Mouse (Mus musculus) R1 (cell line): Measurements from ENCODE around the gene 9330161L09Rik.
A peak's percentile ranks its signal among the peaks of the same experiment; 100 is the strongest.
"Not testable (repeated sequence)": the region's sequence is repeated elsewhere in the genome, so short reads cannot be mapped to it uniquely, and the experiment has no call there.

Source experiments
- DNase-seq: peaks from one replicate; pipeline ENCODE4 v3.0.0-alpha.2; 2018; ENCODE audit warnings: low read depth, low spot score

The 9330161L09Rik gene

DNA sequence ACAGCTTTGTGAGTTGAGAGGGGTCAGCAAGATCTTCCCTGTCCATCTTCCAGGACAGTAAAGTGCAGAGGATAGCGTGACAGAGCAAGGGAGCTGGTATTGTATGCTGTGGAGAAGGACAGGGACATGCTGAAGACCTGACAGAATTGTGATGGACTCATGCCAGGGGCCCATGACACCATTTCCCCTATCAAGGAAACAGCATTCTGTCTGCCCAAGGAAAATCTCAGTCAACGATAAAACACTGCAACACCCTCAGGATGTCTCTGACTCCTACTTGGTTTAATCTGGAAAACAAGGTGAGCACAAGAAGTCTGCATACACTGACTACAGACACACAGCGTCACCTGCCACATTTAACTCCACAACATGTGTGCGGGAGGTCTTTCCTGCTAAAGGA, at the start of gene 9330161L09Rik:
Gene 9330161L09Rik, minus strand, starts transcription at position 101 of the 400 bp plus-strand sequence.
- no peak for DNase-seq

DNA sequence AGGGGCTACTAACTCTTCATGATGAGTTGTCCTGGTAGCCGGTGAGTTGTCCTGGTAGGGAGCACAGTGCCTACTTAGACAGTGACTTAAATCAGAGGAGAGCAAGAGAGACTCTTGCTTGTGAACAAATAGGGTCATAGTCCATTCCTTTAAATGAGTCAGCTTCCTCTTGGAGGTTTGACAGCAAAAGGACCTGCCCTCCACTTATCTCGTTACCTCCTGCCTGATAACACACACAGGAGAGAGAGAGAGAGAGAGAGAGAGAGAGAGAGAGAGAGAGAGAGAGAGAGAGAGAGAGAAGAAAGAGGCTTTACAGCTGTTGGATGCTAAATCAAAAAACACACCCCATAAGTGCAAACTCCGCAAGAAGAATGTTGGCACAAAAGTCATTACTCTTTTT, 49.5 kb upstream of the 9330161L09Rik start, which contains the start of gene Ifi27l2b:
Gene Ifi27l2b, minus strand, starts transcription at position 84 of the 400 bp plus-strand sequence.
- no peak for DNase-seq

DNA sequence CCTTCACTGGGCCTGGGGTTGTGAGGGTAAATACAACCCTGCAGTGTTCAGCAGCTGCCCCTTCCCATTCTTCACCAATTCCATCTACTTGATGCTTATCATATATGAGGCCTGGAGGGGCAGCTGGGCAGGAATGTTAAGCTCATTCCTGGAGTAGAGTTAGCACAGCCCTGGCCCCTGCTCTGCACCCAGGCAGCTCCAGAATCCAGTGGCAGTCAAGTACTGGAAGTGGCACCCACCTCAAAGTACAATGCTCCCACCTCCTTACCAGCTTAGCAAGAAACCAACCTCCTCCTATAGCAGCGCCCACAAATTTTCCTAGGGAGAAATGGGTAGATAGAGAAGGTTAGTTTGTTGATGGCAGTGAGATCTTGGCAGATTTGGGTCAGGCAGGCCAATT, 49.1 kb upstream of the 9330161L09Rik start:
- DNase-seq = not testable (repeated sequence)

DNA sequence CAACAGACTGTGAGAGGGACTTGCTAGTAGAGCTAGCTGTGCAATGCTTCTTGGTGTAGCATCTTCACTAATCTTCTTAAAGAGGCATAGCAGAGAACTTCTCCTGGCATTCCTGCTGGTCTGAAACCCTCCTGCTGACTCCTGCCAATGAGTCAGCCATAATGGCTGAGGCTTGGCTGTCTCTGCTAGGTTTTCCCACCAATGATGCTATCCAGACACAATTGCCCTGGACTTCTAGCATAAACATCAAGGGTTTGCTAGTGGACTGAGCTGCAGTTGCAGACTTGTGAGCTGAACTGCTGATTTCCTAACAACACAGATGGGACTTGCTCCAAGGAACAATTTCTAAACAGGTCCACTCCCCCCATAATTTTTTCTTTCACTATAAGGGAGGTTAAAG, 45.7 kb upstream of the 9330161L09Rik start:
- DNase-seq = no peak

DNA sequence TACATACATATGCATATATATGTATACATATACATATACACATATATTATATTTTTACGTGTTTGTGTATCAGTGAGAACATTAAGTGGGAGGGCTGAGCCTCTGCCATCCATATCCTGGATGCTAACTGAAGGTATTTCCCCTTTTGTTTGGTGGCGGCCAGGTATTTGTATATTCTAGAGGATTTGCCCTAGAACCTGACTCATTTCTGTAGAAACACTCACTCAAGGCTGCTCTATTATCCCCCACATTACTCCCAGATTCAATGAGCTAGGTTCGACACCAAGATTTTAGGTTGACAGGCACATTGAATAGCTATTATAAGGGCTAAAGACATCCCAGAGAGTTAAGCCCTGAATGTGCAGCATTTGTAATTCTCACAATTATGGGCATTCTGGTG, 37.4 kb upstream of the 9330161L09Rik start:
- DNase-seq = no peak

DNA sequence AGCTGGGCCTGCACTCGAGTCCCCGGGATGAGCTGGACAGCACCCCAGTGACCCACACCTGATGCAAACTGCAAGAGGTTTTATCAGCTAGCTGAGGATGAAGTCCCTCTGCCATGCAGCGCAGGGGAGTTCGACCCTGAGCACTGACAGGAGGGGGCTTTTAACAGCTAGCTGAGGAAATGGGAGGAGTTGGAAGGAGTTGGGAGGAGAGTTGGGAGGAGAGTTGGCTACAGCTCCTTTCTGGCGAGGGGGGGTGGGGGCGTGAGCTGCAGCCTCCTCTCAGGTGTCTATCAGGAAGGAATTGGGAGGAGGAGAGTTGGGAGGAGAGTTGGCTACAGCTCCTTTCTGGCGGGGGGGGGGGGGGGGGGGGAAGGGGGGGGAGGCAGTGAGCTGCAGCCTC, 36.6 kb upstream of the 9330161L09Rik start:
- DNase-seq = not testable (repeated sequence)

DNA sequence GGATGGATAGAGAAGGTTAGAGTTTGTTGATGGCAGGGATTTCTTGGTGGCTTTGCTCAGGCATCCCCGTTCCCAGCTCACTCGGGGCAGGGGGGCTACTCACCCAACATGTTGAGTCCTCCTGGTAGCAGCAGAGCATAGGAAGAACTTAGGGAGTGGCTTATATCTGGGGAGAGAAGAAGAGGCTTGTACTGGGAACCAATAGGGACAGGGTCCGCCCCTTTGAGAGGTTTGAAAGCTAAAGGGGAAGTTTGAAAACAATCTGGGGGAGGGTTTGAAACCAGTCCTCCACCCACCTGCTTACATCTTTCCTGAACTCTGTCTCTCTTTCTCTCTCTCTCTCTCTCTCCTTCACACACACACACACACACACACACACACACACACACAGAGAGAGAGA, 35.9 kb upstream of the 9330161L09Rik start, which contains the start of gene Ifi27l2a:
Gene Ifi27l2a, minus strand, starts transcription at position 157 of the 400 bp plus-strand sequence.
- DNase-seq = no peak

DNA sequence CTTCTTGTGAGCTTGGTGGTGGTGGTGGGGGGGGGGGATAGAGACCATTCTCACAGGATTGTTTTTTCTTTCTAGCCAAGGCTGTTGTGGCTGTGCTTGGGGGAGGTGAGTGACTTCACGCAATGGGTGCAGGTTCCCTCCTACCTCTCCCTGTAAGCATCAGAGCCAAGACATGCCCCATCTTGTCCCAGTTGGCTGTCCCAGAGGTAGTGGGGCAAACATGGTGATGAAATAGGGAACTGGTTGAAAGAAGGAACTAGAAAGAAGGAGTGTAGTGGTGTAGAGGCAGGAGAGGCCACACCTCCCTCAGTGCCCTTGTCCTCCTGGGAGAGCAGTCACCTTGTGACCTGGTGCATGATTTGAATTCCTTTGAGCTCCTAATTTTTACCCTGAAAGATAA, 30.0 kb upstream of the 9330161L09Rik start:
- no peak for DNase-seq

DNA sequence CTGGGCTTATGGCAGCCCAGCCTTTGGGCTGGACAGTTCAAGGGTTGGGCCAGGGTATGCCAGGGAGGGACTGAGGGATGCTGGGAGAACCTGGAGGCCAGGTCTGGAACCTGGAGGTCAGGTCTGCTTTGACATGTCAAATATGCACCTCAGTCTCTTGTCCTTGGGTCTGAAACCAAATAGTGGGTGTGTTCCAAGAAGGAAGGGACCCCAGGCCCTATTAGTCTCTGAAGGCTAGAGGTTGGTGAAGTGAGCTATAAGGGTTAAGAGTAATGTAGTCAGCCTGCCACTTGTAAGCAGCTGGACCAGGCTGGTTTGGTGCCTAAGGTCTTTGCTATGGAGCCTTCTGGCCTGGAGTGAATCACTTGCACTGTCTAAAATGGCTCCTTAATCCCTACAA, 27.2 kb upstream of the 9330161L09Rik start:
- DNase-seq = no peak

DNA sequence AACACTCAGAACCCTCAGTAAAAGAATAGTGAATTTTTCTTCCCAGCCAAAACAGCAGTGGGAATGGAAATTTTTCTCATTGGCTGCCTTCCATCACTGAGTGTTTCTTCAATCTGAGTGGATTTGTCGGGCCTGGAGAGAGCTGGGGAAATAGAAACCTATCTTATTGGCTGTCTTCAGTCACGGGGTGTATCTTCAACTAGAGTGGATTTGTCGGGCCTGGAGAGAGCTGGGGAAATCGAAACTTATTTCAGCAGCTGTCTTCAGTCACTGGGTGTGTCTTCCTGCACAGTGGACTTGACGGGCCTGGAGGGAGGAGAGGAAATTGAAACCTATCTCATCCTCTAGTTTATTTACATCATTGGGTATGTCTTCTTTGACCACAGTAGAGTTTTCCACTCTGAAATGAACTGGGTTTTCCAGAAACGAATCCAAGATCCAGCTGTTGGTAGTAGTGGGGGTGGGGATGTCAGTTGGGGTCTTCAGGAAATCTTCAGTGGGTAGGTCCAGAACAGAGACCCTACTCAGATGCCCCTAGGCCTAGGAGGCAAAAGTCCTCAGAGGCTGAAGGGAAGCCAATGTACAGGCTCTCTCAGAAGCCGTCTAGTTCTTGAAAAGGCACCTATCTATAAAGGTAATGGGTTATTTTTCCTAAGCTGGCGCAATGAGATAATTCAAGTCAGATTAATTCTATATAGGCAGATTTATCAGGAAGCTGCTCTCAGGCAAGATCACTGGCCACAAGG, 26.5 kb upstream of the 9330161L09Rik start, which contains the start of gene Ifi27:
Gene Ifi27, plus strand, starts transcription at position 226 of the 746 bp plus-strand sequence.
- peak; percentile 7 for DNase-seq

DNA sequence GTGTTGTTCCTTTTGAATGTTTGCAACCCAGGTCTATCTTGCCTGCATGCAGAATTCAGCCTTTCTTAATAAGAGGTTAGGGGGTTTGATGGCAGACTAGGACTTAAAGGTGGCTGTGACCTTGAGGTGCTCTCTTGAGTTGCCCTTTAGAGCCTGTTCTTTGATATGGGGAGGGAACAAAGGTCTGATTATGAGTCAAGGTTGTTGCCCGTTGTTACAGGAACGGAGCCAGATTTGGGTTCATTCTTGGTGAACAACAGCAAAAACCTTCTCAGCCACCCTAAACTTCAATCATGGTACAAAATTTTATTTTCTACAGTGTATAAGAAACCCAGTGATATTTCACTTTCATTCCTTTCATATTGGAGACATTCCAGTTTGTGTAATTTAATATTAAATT, 25.8 kb upstream of the 9330161L09Rik start:
- DNase-seq = no peak

DNA sequence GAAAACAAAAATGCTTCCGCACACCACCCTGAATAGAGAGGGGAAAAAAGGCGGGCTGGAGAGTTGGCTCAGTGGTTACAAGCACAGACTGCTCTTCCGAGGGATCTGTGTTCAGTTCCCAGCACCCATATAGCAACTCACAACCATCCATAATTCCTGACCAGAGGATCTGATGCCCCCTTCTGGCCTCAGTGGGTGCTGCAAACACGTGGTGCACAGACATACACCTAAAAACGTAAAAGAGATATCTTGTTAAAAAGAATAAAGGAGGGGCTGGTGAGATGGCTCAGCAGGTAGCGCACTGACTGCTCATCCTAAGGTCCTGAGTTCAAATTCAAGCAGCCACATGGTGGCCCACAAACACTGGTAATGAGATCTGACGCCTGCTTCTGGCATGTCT, 19.1 kb upstream of the 9330161L09Rik start:
- peak; percentile 55 for DNase-seq

DNA sequence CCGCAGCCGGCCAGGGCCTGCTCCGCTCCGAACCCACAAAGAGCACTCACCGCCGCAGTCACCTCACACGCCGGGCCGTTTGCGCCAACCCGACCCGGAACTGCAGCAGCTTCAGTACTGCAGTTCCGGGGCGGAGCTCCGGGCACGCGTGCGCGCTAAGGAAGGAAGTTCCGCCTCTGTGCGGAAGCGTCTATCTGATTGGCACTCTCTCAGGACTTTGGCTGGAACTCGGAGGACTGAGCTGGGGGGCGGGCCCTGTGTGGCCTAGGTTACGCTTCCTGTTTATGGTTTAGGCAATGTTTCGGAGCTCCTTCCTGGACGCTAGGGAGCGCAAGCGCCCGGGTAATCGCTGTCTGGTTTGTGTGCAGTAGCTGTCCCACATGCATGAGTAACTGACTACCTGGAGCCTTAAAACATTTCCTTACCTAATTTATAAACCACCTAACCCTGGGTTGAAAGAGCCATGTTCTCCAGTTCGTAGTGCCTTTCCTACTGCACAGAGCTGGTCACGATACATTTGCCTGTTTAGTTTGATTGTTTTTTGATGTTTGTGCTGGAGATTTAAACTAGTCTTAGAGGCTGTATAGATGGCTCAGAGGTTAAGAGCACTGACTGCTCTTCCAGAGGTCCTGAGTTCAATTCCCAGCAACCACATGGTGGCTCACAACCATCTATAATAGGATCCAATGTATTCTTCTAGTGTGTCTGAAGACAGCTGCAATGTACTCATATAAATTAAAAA, 18.3 kb upstream of the 9330161L09Rik start, which contains the start of gene Ddx24:
Gene Ddx24, minus strand, starts transcription at position 102 of the 742 bp plus-strand sequence.
- DNase-seq = peak; percentile 99

DNA sequence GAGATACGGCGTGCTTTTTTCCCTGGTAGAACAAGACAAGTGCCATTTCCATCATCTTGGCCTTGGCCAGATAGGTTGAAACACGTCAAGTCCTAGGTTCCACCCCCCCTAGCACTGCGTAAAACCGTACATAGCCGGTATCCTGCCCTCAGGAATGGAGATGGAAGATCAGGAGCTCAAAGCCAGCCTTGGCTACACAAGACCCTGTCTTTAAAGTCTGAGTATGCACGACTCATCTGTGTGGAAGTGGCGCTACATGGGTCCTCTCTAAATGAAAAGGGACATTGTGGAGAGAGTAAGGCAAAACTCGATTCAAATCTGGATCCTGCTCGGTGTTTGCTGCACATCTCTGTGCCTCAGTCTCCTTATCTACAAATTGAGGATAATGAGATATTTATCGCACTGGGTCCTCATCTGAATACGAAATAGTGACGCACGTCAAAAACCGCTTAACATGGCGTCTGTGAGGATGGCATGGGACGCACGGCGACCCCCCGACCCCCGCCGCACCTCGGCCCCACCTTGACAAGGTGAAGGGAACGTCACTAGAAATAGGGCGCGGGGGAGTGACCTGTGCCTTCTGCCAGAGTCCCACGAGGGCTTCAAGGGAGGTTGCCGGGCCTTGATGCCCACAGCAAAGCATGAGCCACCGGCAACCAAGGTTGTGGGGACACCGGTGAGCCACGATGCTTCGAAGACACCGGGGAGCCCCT, 17.6 kb upstream of the 9330161L09Rik start:
- no peak for DNase-seq

DNA sequence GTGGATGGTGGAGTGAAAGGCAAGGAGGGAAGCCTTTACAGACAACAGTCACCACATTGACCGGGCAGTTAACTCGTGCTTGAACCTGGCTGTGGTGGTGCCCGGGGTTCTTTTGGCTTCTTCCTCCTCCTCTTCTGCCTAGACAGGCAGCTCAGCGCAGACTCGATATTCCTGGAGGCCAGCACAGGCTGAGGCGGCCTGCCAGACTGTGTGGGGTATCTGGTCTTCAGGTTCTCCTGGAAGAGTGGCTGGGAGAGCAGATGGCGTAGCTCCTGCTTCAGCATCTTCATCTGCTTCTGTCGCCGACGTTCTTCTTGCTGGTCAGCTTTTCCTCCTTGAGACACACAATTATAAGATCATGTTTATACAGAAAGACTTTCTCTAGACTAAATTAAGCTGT, 524 bp upstream of the 9330161L09Rik start:
- DNase-seq = no peak

DNA sequence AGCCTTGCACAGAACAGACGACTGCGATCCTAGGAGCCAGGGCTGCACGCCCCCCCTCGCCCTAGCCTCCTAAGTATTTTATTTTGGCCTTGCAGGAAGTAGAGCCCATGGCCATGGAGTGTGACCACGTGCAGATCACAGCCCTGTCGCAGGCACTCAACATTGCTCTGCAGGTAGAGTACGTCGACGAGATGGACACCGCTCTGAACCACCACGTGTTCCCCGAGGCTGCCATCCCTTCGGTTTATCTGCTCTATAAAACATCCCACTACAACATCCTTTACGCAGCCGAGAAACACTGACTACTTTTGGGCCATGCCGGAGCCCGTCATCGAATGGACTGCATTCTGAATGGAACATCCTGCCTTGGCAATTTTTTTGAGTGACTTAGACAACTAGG, 3.5 kb downstream of the 9330161L09Rik start:
- DNase-seq = no peak

DNA sequence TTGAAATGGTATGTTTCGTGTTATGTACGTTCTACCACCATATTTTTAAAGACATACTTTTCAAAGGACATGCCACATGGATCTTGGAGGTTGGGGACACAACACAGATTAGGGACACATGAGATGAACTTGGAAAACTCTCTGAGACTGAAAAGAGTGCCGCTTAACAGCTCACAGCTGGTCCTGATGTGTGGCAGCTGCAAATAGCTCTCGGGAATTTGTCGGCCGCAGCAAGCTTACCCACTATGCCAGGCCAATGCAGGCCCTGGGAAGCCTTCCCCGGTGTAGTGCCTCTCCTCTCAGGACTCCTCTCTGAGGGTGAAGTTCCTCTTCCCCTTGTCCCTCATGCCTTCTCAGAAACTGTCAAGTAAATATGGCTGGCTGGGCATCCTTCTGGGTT, 10.9 kb downstream of the 9330161L09Rik start:
- no peak for DNase-seq

DNA sequence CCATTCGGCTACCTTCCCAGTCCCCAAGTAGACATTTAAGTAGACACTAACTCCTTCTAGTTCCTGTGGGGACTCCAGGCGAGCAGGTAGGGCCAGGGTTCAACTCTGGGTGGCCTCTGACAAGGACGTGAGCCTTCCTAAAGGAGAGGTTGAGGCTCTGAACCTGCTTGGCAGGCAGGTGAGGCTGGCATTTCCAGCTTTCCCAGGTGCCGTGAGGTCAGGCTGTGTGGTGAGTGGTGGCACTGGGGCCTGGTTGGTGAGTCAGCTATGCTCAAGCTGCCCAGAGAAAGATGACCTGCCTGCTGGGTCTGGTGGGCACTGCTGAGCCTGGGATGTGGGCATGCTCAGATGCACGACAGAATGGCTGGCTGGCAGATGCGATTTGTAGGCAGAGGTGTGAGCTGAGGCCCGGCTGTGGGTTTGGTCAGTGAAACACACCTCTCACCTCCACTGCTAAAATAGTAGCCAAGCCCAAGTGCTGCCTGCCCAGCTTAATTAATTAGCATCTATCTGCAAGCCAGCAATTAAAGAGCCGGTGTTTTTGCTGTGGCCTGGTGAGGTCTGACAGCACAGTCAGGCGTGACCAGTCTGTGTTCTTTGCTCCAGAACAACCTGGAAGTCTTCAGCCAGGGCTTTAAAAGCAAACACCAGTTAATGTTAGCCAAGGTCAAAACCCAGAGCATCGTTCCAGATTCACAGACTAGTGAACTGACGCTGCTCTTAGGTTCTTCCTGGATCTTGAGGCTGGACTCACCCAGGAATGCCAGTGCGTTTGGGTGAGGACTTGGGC, 11.9 kb downstream of the 9330161L09Rik start:
- no peak for DNase-seq

DNA sequence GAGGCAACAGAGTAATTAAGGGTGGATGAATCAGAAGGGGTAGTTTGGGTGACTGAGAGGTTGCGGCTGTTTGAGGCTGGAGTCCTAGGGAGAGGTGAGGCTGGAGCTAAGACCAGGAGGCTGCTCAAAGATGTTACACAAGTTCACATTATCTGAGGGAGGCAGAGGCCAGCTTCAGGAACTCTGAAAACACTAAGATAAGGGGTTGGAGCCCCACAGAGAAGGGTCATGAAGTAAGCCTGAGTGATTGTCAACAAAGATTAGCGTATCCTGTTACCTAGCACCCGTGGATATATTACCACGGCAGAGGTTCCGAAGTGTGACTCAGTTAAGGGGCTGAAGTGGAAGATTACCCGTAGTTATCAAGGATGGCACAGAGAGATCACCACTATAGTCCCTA, 14.1 kb downstream of the 9330161L09Rik start:
- no peak for DNase-seq

DNA sequence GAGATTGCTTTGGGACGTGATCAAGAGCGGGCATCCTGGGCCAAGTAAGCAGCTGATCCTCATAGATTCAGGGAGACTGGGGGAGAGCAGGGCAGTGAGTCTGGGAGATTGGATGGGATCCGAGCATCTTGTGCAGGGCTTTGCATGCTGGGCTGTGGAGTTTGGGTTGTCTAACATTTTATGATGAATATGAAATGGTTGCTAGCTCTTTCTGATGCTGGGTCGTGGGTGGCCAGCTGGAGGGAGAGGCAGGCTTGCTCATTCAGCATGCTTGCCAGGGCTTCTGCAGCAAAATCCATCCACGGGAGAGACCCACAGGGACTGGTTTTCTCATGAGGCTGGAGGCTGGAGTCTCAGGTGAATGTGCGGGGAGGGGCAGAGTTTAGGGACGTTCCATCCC, 16.5 kb downstream of the 9330161L09Rik start:
- no peak for DNase-seq

DNA sequence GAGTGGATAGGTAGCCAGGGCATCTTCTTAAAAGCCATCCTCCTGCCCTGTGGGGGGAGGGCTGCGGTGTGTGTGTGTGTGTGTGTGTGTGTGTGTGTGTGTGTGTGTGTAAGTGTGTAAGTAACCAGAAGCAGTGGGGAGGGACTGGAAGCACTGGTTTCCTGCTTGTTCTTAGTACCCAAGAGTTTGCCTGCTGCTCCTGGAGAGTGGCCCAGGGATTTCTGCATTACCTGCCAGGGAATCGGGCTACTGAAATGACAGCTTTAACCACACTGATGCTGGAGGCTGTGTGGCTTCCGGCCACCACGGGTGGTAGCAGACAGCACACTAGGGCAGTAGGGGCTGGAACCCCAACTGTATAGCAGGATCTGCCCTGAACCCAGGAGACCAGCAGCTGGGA, 17.6 kb downstream of the 9330161L09Rik start:
- no peak for DNase-seq
